Mouse (Mus musculus) heart, embryonic 16.5 days (tissue): ENCODE measurements around the gene Amd1. TPM values are rescaled to one million over a fixed set of nuclear protein-coding genes. Genes with fewer than 3 reads are reported as not detected.

Experiments used
- ATAC-seq: fragments of 200-750 bp; cut with Nextera tagmentation; replicated peaks from 2 replicates; pipeline ENCODE4 v1.8.0; 2017; ENCODE audit warnings: moderate number of reproducible peaks; ENCODE audit not compliant: insufficient read depth, low FRiP score; ENCODE audit errors: extremely low read depth
- H3K27ac ChIP-seq: fragments of 300-500 bp; sonication (generic); 2 replicates; pipeline ENCODE4 v1.5.1; 2014; ENCODE audit warnings: mild to moderate bottlenecking, low read length, control low read depth, moderate library complexity
- H3K27me3 ChIP-seq: fragments of 300-500 bp; sonication (generic); 2 replicates; pipeline ENCODE4 v1.6.1; 2014; ENCODE audit warnings: low read length, mixed read lengths; ENCODE audit not compliant: control insufficient read depth, insufficient read depth
- H3K36me3 ChIP-seq: fragments of 300-500 bp; sonication (generic); 2 replicates; pipeline ENCODE4 v1.6.1; 2014; ENCODE audit not compliant: control insufficient read depth, insufficient read depth
- H3K4me1 ChIP-seq: fragments of 300-500 bp; sonication (generic); 2 replicates; pipeline ENCODE4 v1.6.1; 2014; ENCODE audit warnings: low read length, mixed read lengths; ENCODE audit not compliant: control insufficient read depth, insufficient read depth
- H3K4me2 ChIP-seq: fragments of 300-500 bp; sonication (generic); 2 replicates; pipeline ENCODE4 v1.6.1; 2014; ENCODE audit warnings: low read depth, mild to moderate bottlenecking, control low read depth, low read length
- H3K4me3 ChIP-seq: fragments of 300-500 bp; sonication (generic); 2 replicates; pipeline ENCODE4 v1.5.1; 2014; ENCODE audit warnings: mild to moderate bottlenecking, control low read depth, low read length
- H3K9ac ChIP-seq: fragments of 300-500 bp; sonication (generic); 2 replicates; pipeline ENCODE4 v1.6.1; 2014; ENCODE audit warnings: low read length, control low read depth
- H3K9me3 ChIP-seq: fragments of 300-500 bp; sonication (generic); replicated peaks from 2 replicates; pipeline ENCODE4 v1.6.1; 2016; ENCODE audit warnings: low read length; ENCODE audit not compliant: control insufficient read depth
- WGBS: fragments of 180-500 bp; shearing (Covaris S2); extraction: QIAGEN DNeasy Blood & Tissue Kit; methylation state at CpG from one replicate; pipeline ENCODE4 v1.1.7; 2014; 5-methylcytosine and 5-hydroxymethylcytosine counted together
- polyA plus RNA-seq: library from polyadenylated mRNA; unstranded; fragments of >200 nt; fragmentation: Nextera tagmentation; extraction: Ambion mirVana; gene quantifications from 2 replicates; pipeline ENCODE4 v1.2.1, GENCODE M21; 2015

Amd1 gene
- polyA plus RNA-seq, 1 experiment from 2014 or later, result 35.4 TPM

- Histone ChIP-seq H3K9ac (no peak overlapping the region), H3K4me3 (no peak overlapping the region), H3K27ac (no peak overlapping the region), H3K4me2 (no peak overlapping the region), H3K36me3 (no peaks in the 10 kb centered on the region), H3K9me3 (no peaks in the 10 kb centered on the region), H3K4me1 (peaks cover 2% of the 10 kb centered on the region; the same call in 1 of the 2 replicates), H3K27me3 (no peaks in the 10 kb centered on the region)
- ATAC-seq, result no peak
- 83% methylated on average over 6 of the region's 6 CpGs for WGBS
These were observed 39.8 kb downstream of the Amd1 start for GRCm38 (mm10) chr10:40262200-40262599.

- Histone ChIP-seq H3K9me3 (no peaks in the 10 kb centered on the region), H3K27me3 (no peaks in the 10 kb centered on the region), H3K4me2 (no peak overlapping the region), H3K4me1 (peaks cover 7% of the 10 kb centered on the region), H3K27ac (no peak overlapping the region), H3K36me3 (no peaks in the 10 kb centered on the region), H3K9ac (no peak overlapping the region), H3K4me3 (no peak overlapping the region)
- 47% methylated on average over 5 of the region's 5 CpGs for WGBS
- ATAC-seq, result no peak
These were observed 41.7 kb downstream of the Amd1 start for GRCm38 (mm10) chr10:40260305-40260704.

- H3K27ac ChIP-seq, result no peak overlapping the region
- H3K27me3 ChIP-seq, result no peaks in the 10 kb centered on the region
- H3K9ac ChIP-seq, result no peak overlapping the region
- no peaks in the 10 kb centered on the region for H3K36me3 ChIP-seq
- no peaks in the 10 kb centered on the region for H3K9me3 ChIP-seq
- peaks cover 7% of the 10 kb centered on the region for H3K4me1 ChIP-seq
- 16% methylated on average over 8 of the region's 8 CpGs for WGBS
- ATAC-seq, result no peak
- no peak overlapping the region for H3K4me3 ChIP-seq
- no peak overlapping the region for H3K4me2 ChIP-seq
These were observed 42.4 kb downstream of the Amd1 start for GRCm38 (mm10) chr10:40259542-40259941.

- ATAC-seq, result no peak
- Histone ChIP-seq H3K9ac (peak overlapping the region; percentile 73), H3K27me3 (no peaks in the 10 kb centered on the region), H3K4me3 (peak overlapping the region; percentile 69), H3K9me3 (no peaks in the 10 kb centered on the region), H3K4me2 (peak overlapping the region; percentile 83), H3K4me1 (peaks cover 7% of the 10 kb centered on the region), H3K27ac (peak overlapping the region; percentile 94), H3K36me3 (no peaks in the 10 kb centered on the region)
- WGBS, result 2% methylated on average over 5 of the region's 5 CpGs
These were observed 43.0 kb downstream of the Amd1 start for GRCm38 (mm10) chr10:40258976-40259375.

GRCm38 (mm10) chr10:40258401-40258966 lies 43.5 kb downstream of the Amd1 start:
- WGBS, result under 1% methylated on average over 12 of the region's 12 CpGs
- H3K27ac ChIP-seq, result peak overlapping the region; percentile 94
- peak; percentile 69 for ATAC-seq
- H3K36me3 ChIP-seq, result peaks cover 5% of the 10 kb centered on the region
- H3K4me2 ChIP-seq, result peak overlapping the region; percentile 83
- H3K27me3 ChIP-seq, result no peaks in the 10 kb centered on the region
- peak overlapping the region; percentile 69 for H3K4me3 ChIP-seq
- H3K4me1 ChIP-seq, result peaks cover 7% of the 10 kb centered on the region
- peak overlapping the region; percentile 73 for H3K9ac ChIP-seq
- no peaks in the 10 kb centered on the region for H3K9me3 ChIP-seq

- Histone ChIP-seq H3K9ac (peak within 1 kb of the TSS; percentile 85), H3K27me3 (no peaks in the 10 kb centered on the region), H3K4me3 (peak within 1 kb of the TSS; percentile 69), H3K9me3 (no peaks in the 10 kb centered on the region), H3K4me2 (peak within 1 kb of the TSS; percentile 83), H3K4me1 (peaks cover 7% of the 10 kb centered on the region), H3K36me3 (peaks cover 13% of the 10 kb centered on the region), H3K27ac (peak within 1 kb of the TSS; percentile 94)
- ATAC-seq, result peak; percentile 77
- WGBS, result under 1% methylated on average over 43 of the region's 43 CpGs
These were observed 44.4 kb downstream of the Amd1 start, which contains the start of gene Gtf3c6 for GRCm38 (mm10) chr10:40257414-40258255. Gtf3c6 (minus strand) TSS chr10:40258108.

GRCm38 (mm10) chr10:40256716-40257115 lies 45.3 kb downstream of the Amd1 start:
- peaks cover 21% of the 10 kb centered on the region for H3K36me3 ChIP-seq

GRCm38 (mm10) chr10:40250969-40251368 lies 51.0 kb downstream of the Amd1 start:
- H3K9ac ChIP-seq, result no peak overlapping the region
- H3K27ac ChIP-seq, result no peak overlapping the region
- no peak overlapping the region for H3K4me3 ChIP-seq
- no peaks in the 10 kb centered on the region for H3K27me3 ChIP-seq
- H3K4me2 ChIP-seq, result no peak overlapping the region
- H3K4me1 ChIP-seq, result peaks cover 3% of the 10 kb centered on the region; the same call in 1 of the 2 replicates
- no peaks in the 10 kb centered on the region for H3K9me3 ChIP-seq
- 63% methylated on average over 6 of the region's 6 CpGs for WGBS
- H3K36me3 ChIP-seq, result peaks cover 56% of the 10 kb centered on the region
- ATAC-seq, result no peak

More at GRCm38 (mm10) chr10:40256716-40257115, 45.3 kb downstream of the Amd1 start:
- Histone ChIP-seq H3K27ac (peak overlapping the region; percentile 94), H3K9me3 (no peaks in the 10 kb centered on the region), H3K27me3 (no peaks in the 10 kb centered on the region), H3K4me3 (peak overlapping the region; percentile 69), H3K4me2 (peak overlapping the region; percentile 83), H3K9ac (peak overlapping the region; percentile 85), H3K4me1 (peaks cover 7% of the 10 kb centered on the region)
- ATAC-seq, result peak; percentile 69; the same call in 1 of the 2 replicates
- WGBS, result 1% methylated on average over 5 of the region's 5 CpGs

GRCm38 (mm10) chr10:40249625-40250024 lies 52.4 kb downstream of the Amd1 start:
- Histone ChIP-seq H3K27me3 (no peaks in the 10 kb centered on the region), H3K4me3 (no peak overlapping the region), H3K9ac (no peak overlapping the region), H3K4me2 (no peak overlapping the region), H3K27ac (no peak overlapping the region), H3K4me1 (peaks cover 3% of the 10 kb centered on the region; the same call in 1 of the 2 replicates), H3K36me3 (peaks cover 56% of the 10 kb centered on the region), H3K9me3 (no peaks in the 10 kb centered on the region)
- ATAC-seq, result no peak
- WGBS, result 84% methylated on average over 9 of the region's 9 CpGs
